Mouse (Mus musculus) CH12.LX (cell line): Measurements from ENCODE around the gene Anxa4. TPM values are rescaled to one million over a fixed set of nuclear protein-coding genes. Genes with fewer than 3 reads are reported as not detected.
A peak's percentile ranks its signal among the peaks of the same experiment; 100 is the strongest.

ENCODE experiments used
- DNase-seq: peaks from one replicate; pipeline ENCODE4 v3.0.0-alpha.2; 2013; ENCODE audit errors: extremely low read depth
- H3K27ac ChIP-seq: 2 replicates; pipeline ENCODE4 v1.5.1; 2012; ENCODE audit warnings: low read depth, mild to moderate bottlenecking, control low read depth, moderate library complexity; ENCODE audit not compliant: insufficient read depth
- H3K27me3 ChIP-seq: replicated peaks from 2 replicates; pipeline ENCODE3; 2012; ENCODE audit warnings: inconsistent platforms
- H3K36me3 ChIP-seq, 2 experiments: replicated peaks in 1 of 2; 2 replicates each; pipeline versions ENCODE3 to v1.6.1; 2012; ENCODE audit warnings: inconsistent platforms in 1 of 2, low read length in 1 of 2, mild to moderate bottlenecking in 1 of 2, mixed read lengths in 1 of 2, moderate library complexity in 1 of 2; ENCODE audit not compliant: control insufficient read depth in 1 of 2, insufficient read depth in 1 of 2
- H3K4me1 ChIP-seq, 2 experiments: 2 replicates each; pipeline ENCODE4 v1.6.1; 2012; ENCODE audit warnings: inconsistent platforms in 1 of 2, moderate library complexity in 1 of 2; ENCODE audit not compliant: insufficient read depth in 2 of 2, control insufficient read depth in 1 of 2
- H3K4me2 ChIP-seq: 2 replicates; pipeline ENCODE4 v1.6.1; 2012; ENCODE audit warnings: low read depth, mild to moderate bottlenecking, control low read depth; ENCODE audit not compliant: poor library complexity, insufficient read depth, severe bottlenecking
- H3K4me3 ChIP-seq, 3 experiments: fragments of 150-350 bp in 1 of 3; sonication (generic) in 1 of 3; replicated peaks in 1 of 3; 2 replicates each; pipeline versions ENCODE3 to v1.5.1; 2011 to 2012; ENCODE audit warnings: low read depth in 2 of 3, low read length in 2 of 3, mild to moderate bottlenecking in 2 of 3, moderate library complexity in 2 of 3, control low read depth in 1 of 3, improper control_type of control experiment in 1 of 3, inconsistent platforms in 1 of 3, mixed read lengths in 1 of 3; ENCODE audit not compliant: poor library complexity in 1 of 3
- H3K79me2 ChIP-seq: replicated peaks from 2 replicates; pipeline ENCODE4 v1.6.1; 2012; ENCODE audit warnings: mild to moderate bottlenecking, moderate library complexity; ENCODE audit not compliant: control insufficient read depth, poor library complexity, insufficient read depth, severe bottlenecking; ENCODE audit errors: extremely low read depth
- H3K9ac ChIP-seq: 2 replicates; pipeline ENCODE4 v1.6.1; 2012; ENCODE audit warnings: low read depth, mild to moderate bottlenecking, control low read depth, moderate library complexity; ENCODE audit not compliant: insufficient read depth
- H3K9me3 ChIP-seq: replicated peaks from 2 replicates; pipeline ENCODE3; 2012; ENCODE audit warnings: low read length, inconsistent platforms, mixed read lengths
- BHLHE40 ChIP-seq: IDR thresholded peaks from 2 replicates; pipeline ENCODE4 v1.6.1; 2011; ENCODE audit warnings: mild to moderate bottlenecking, low read depth, low read length, improper control_type of control experiment
- CHD1 ChIP-seq: IDR thresholded peaks from 2 replicates; pipeline ENCODE4 v1.6.1; 2012; ENCODE audit warnings: low read depth, low read length, improper control_type of control experiment, inconsistent platforms
- E2F4 ChIP-seq: IDR thresholded peaks from 2 replicates; pipeline ENCODE4 v1.6.1; 2011; ENCODE audit warnings: low read depth, low read length, improper control_type of control experiment; ENCODE audit not compliant: insufficient replicate concordance
- EP300 ChIP-seq: IDR thresholded peaks from 2 replicates; pipeline ENCODE4 v1.6.1; 2011; ENCODE audit warnings: low read length, improper control_type of control experiment
- ETS1 ChIP-seq: conservative IDR thresholded peaks from 2 replicates; pipeline ENCODE4 v1.6.1; 2012; ENCODE audit warnings: low read depth, mild to moderate bottlenecking, inconsistent platforms, low read length, improper control_type of control experiment, moderate library complexity
- HCFC1 ChIP-seq: IDR thresholded peaks from 2 replicates; pipeline ENCODE4 v1.6.1; 2012; ENCODE audit warnings: low read depth, mild to moderate bottlenecking, inconsistent platforms, low read length, improper control_type of control experiment
- IRF4 ChIP-seq: IDR thresholded peaks from 2 replicates; pipeline ENCODE4 v1.6.1; 2014; ENCODE audit warnings: low read depth, mild to moderate bottlenecking, inconsistent platforms, low read length, improper control_type of control experiment
- KAT2A ChIP-seq: IDR thresholded peaks from 2 replicates; pipeline ENCODE4 v1.6.1; 2012; ENCODE audit warnings: low read length, improper control_type of control experiment, inconsistent platforms; ENCODE audit not compliant: insufficient replicate concordance
- MXI1 ChIP-seq: IDR thresholded peaks from 2 replicates; pipeline ENCODE4 v1.6.1; 2011; ENCODE audit warnings: mild to moderate bottlenecking, low read depth, low read length, improper control_type of control experiment
- NELFE ChIP-seq: IDR thresholded peaks from 2 replicates; pipeline ENCODE4 v1.6.1; 2011; ENCODE audit warnings: low read depth, low read length, improper control_type of control experiment
- POLR2AphosphoS2 ChIP-seq: IDR thresholded peaks from 2 replicates; pipeline ENCODE4 v1.6.1; 2011; ENCODE audit warnings: low read depth, low read length, improper control_type of control experiment
- TCF12 ChIP-seq: IDR thresholded peaks from 2 replicates; pipeline ENCODE4 v1.6.1; 2014; ENCODE audit warnings: low read depth, mild to moderate bottlenecking, inconsistent platforms, low read length, improper control_type of control experiment
- ZMIZ1 ChIP-seq: IDR thresholded peaks from 2 replicates; pipeline ENCODE4 v1.6.1; 2012; ENCODE audit warnings: low read depth, mild to moderate bottlenecking, inconsistent platforms, low read length, improper control_type of control experiment
- ZNF384 ChIP-seq: IDR thresholded peaks from 2 replicates; pipeline ENCODE4 v1.6.1; 2012; ENCODE audit warnings: low read depth, low read length, improper control_type of control experiment, inconsistent platforms
- dilution Hi-C: fragments of 300-500 bp; cut with MboI; formaldehyde crosslinking; loops from 2 replicates; pipeline ENCODE4 v1.14.3; 2020; ENCODE audit warnings: low sequenced_read_pairs; ENCODE audit not compliant: extremely low pct_unique_long_range_greater_than_20kb, extremely low pct_ligation_motif_present
- in situ Hi-C: fragments of 300-500 bp; cut with MboI; formaldehyde crosslinking; loops from 3 replicates; pipeline ENCODE4 v1.14.3; 2019; ENCODE audit warnings: low sequenced_read_pairs, low pct_ligation_motif_present, low pct_unique_long_range_greater_than_20kb, mixed read lengths
- polyA plus RNA-seq: library from polyadenylated mRNA; unstranded; fragments of >175 nt; gene quantifications from 2 replicates; pipeline ENCODE4 v1.2.1, GENCODE M21; 2012; ENCODE audit warnings: low read depth; ENCODE audit not compliant: insufficient read length
- total RNA-seq, 2 experiments: library from RNA; depleted of rRNA; stranded (reverse); fragments of 300-350 nt in 1 of 2; fragments of >200 nt in 1 of 2; gene quantifications; 2 replicates each; pipeline ENCODE4 v1.2.3; 2012 to 2014

Anxa4 gene
- total and polyA plus RNA-seq, 3 experiments = 10.8 to 17.1 (median 13.7) TPM

- dilution Hi-C loops = no loop called here
- no peak overlapping the region for H3K27ac ChIP-seq
Observed at GRCm38 (mm10) chr6:86790351-86790943, 2.9 kb downstream of the Anxa4 start.

GRCm38 (mm10) chr6:86788242-86788641, 5.1 kb downstream of the Anxa4 start:
- DNase-seq = no peak
- dilution Hi-C loops = no loop called here
- Histone ChIP-seq H3K79me2 (no peaks in the 10 kb centered on the region), H3K9ac (no peak overlapping the region), H3K36me3 (no peaks in the 10 kb centered on the region), H3K4me2 (no peak overlapping the region)
- TF ChIP-seq ZMIZ1 = no peak
- no peak for TF ChIP-seq MXI1
- no peak for TF ChIP-seq HCFC1
- TF ChIP-seq CHD1 = no peak
- TF ChIP-seq TCF12 = no peak
- TF ChIP-seq E2F4 = no peak
- TF ChIP-seq, all 38 proteins: peak for 0
- Histone ChIP-seq H3K4me3 (no peak overlapping the region), H3K9me3 (no peaks in the 10 kb centered on the region), H3K27ac (no peak overlapping the region), H3K27me3 (peaks cover 2% of the 10 kb centered on the region), H3K4me1 (peaks cover 15 to 47% of the 10 kb centered on the region in 2 experiments)
- in situ Hi-C loops = no loop called here

More at GRCm38 (mm10) chr6:86790351-86790943, 2.9 kb downstream of the Anxa4 start:
- no peaks in the 10 kb centered on the region for H3K9me3 ChIP-seq
- TF ChIP-seq POLR2AphosphoS2 = no peak
- TF ChIP-seq, all 38 proteins: peak for 0
- peaks cover 17 to 37% of the 10 kb centered on the region in 2 experiments for H3K4me1 ChIP-seq
- no peak overlapping the region for H3K4me2 ChIP-seq
- no peaks in the 10 kb centered on the region for H3K36me3 ChIP-seq
- DNase-seq = no peak
- no peak overlapping the region for H3K9ac ChIP-seq
- peaks cover 2% of the 10 kb centered on the region for H3K27me3 ChIP-seq
- no peak overlapping the region for H3K4me3 ChIP-seq
- in situ Hi-C loops = loop anchor here (5.0 kb wide), 1 partner anchor 38 kb away; no protein-coding TSS in a partner anchor
- no peaks in the 10 kb centered on the region for H3K79me2 ChIP-seq

- Histone ChIP-seq H3K27me3 (peaks cover 2% of the 10 kb centered on the region), H3K79me2 (no peaks in the 10 kb centered on the region), H3K9ac (no peak overlapping the region), H3K9me3 (no peaks in the 10 kb centered on the region), H3K4me1 (peaks cover 12 to 49% of the 10 kb centered on the region in 2 experiments), H3K27ac (no peak overlapping the region), H3K36me3 (no peaks in the 10 kb centered on the region), H3K4me3 (no peak overlapping the region), H3K4me2 (no peak overlapping the region)
- TF ChIP-seq ZNF384 = peak; percentile 30; the same call in 1 of the 2 replicates
- TF ChIP-seq IRF4 = peak; percentile 12; the same call in 1 of the 2 replicates
- TF ChIP-seq ETS1 = peak; percentile 68
- TF ChIP-seq BHLHE40 = peak; percentile 44; the same call in 1 of the 2 replicates
- TF ChIP-seq NELFE = no peak
- peak; percentile 52; the same call in 1 of the 2 replicates for TF ChIP-seq EP300
- no peak for TF ChIP-seq KAT2A
- peak; percentile 65 for DNase-seq
- dilution Hi-C loops = no loop called here
- in situ Hi-C loops = no loop called here
Observed at GRCm38 (mm10) chr6:86786545-86786944, 6.8 kb downstream of the Anxa4 start.
